Comparison of ENCODE assay signal across 9 mouse cellular contexts in the genomic region with DNA sequence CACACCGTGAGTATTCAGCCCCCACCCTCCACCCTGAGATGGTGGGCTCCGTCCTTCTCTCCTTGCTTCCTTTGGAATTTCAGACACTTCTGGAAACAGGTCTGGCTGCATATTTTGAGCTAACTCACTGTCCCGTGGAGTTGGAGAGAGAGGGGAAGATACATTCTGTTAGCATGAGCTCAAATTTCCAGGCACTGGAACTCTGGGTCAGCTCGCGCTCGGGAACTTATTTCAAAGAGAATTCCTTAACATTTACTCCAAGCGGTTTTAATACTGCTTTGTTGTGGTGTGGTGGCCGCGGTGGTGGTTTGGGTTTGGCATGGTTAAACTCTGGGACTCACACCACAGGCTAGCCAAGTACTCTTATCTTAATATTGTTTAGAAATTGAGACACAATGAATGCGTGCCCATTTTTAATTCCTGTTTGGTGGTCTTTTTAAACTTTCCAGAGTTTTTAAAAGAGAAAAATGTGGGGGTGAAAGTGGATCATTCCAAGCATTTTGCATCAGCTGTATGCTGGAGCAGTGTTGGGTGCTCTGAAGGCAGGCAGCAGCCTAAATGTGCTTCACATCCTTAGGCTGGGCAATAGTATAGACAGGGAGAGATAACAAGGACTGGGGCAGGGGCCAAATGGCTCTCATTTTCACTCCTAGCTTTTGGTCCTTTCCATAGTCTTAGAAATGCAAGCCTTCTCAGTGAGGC.
A peak's percentile ranks its signal among the peaks of the same experiment; 100 is the strongest.
DNase-seq lines count a peak whose midpoint lies in the region; ATAC-seq and TF ChIP-seq lines count a peak whose summit lies in the region.
"Had no signal": no experiment of that assay in that cellular context is flagged by ENCODE, and none has a peak within 500 bp of the region (broad histone marks: within the 10 kb centered on the region; RNA-seq: fewer than 3 reads in every experiment).

No protein-coding gene starts in this region.

- H3K9ac ChIP-seq in heart, embryonic 14.5 days (ENCODE audit: low read length) = peak overlapping the region; percentile 76
- H3K9ac ChIP-seq in embryonic facial prominence, embryonic 13.5 days = peak overlapping the region; percentile 69
- peak overlapping the region; percentile 32 for H3K9ac ChIP-seq in intestine, postnatal 0 days (ENCODE audit: low read depth, low read length)
- 0 out of 2 replicates have a peak overlapping the region, but pooled peaks have one; percentile 21 for H3K9ac ChIP-seq in midbrain, embryonic 15.5 days

- DNase-seq in heart, postnatal 14 days = no peak
- no peak for DNase-seq in testis, postnatal 10 days (ENCODE audit: low spot score)
- DNase-seq in right cerebral cortex, postnatal 4 days = no peak

- no peak for ATAC-seq in heart, embryonic 14.5 days (ENCODE audit: insufficient number of reproducible peaks, insufficient read depth, low FRiP score, low read depth)
- ATAC-seq in embryonic facial prominence, embryonic 13.5 days (ENCODE audit: insufficient number of reproducible peaks, insufficient read depth, low FRiP score, low TSS enrichment, low read depth) = peak; percentile 16; the same call in 1 of the 2 replicates
- no peak for ATAC-seq in intestine, postnatal 0 days
- no peak; the same call in 1 of the 2 replicates for ATAC-seq in midbrain, embryonic 15.5 days (replicated peaks)
- no peak for ATAC-seq in erythroid progenitor cell, adult 5-6 weeks (replicated peaks; ENCODE audit: low FRiP score, poor library complexity, severe bottlenecking)

- H3K4me2 ChIP-seq in heart, embryonic 14.5 days (ENCODE audit: low read length) = peak overlapping the region; percentile 74
- H3K4me2 ChIP-seq in embryonic facial prominence, embryonic 13.5 days = peak overlapping the region; percentile 91
- H3K4me2 ChIP-seq in intestine, postnatal 0 days (replicated peaks; ENCODE audit: low read depth) = peak overlapping the region; percentile 67
- H3K4me2 ChIP-seq in midbrain, embryonic 15.5 days = peak overlapping the region; percentile 71

- no peak for TF ChIP-seq CTCF in intestine, postnatal 0 days (IDR thresholded peaks at IDR 0.05; ENCODE audit: low read depth)

- H3K4me1 ChIP-seq in heart, embryonic 14.5 days (ENCODE audit: control insufficient read depth in 2 of 2, insufficient read depth in 2 of 2, low read length in 2 of 2) = peaks cover 14 to 48% of the 10 kb centered on the region in 2 experiments
- H3K4me1 ChIP-seq in embryonic facial prominence, embryonic 13.5 days = peaks cover 27% of the 10 kb centered on the region
- H3K4me1 ChIP-seq in intestine, postnatal 0 days (replicated peaks; ENCODE audit: control insufficient read depth, insufficient read depth, low read length) = no peaks in the 10 kb centered on the region
- peaks cover 15% of the 10 kb centered on the region for H3K4me1 ChIP-seq in midbrain, embryonic 15.5 days

- H3K4me3 ChIP-seq in heart, embryonic 14.5 days (ENCODE audit: control insufficient read depth in 1 of 2, insufficient read depth in 1 of 2, low read depth in 1 of 2, low read length in 2 of 2) = peak overlapping the region; percentile 48 to 61
- peak overlapping the region; percentile 48 for H3K4me3 ChIP-seq in embryonic facial prominence, embryonic 13.5 days
- H3K4me3 ChIP-seq in intestine, postnatal 0 days (ENCODE audit: low read depth, low read length) = peak overlapping the region; percentile 38
- peak overlapping the region; percentile 37 for H3K4me3 ChIP-seq in midbrain, embryonic 15.5 days

- H3K27ac ChIP-seq in heart, embryonic 14.5 days (replicated peaks in 1 of 2; ENCODE audit: control insufficient read depth in 1 of 2, insufficient read depth in 1 of 2, low read depth in 2 of 2, low read length in 2 of 2) = peak overlapping the region; percentile 93 to 94
- H3K27ac ChIP-seq in embryonic facial prominence, embryonic 13.5 days = peak overlapping the region; percentile 87
- H3K27ac ChIP-seq in intestine, postnatal 0 days (ENCODE audit: low read depth, low read length) = peak overlapping the region; percentile 62; the same call in 1 of the 2 replicates
- no peak overlapping the region for H3K27ac ChIP-seq in midbrain, embryonic 15.5 days

- H3K9me3 ChIP-seq in heart, embryonic 14.5 days (ENCODE audit: control insufficient read depth, low read length) = no peaks in the 10 kb centered on the region
- no peaks in the 10 kb centered on the region; the same call in 1 of the 2 replicates for H3K9me3 ChIP-seq in embryonic facial prominence, embryonic 13.5 days
- H3K9me3 ChIP-seq in intestine, postnatal 0 days (ENCODE audit: control insufficient read depth) = no peaks in the 10 kb centered on the region
- H3K9me3 ChIP-seq in midbrain, embryonic 15.5 days = no peaks in the 10 kb centered on the region

- 3% methylated on average over 10 of the region's 10 CpGs for WGBS in heart, embryonic 14.5 days
- 3% methylated on average over 10 of the region's 10 CpGs for WGBS in embryonic facial prominence, embryonic 13.5 days
- WGBS in intestine, postnatal 0 days = 19% methylated on average over 10 of the region's 10 CpGs
- WGBS in midbrain, embryonic 15.5 days = 25% methylated on average over 10 of the region's 10 CpGs

- peaks cover 33% of the 10 kb centered on the region for H3K36me3 ChIP-seq in heart, embryonic 14.5 days (ENCODE audit: control insufficient read depth, insufficient read depth, low read length)
- peaks cover 33% of the 10 kb centered on the region for H3K36me3 ChIP-seq in embryonic facial prominence, embryonic 13.5 days
- H3K36me3 ChIP-seq in intestine, postnatal 0 days (ENCODE audit: control insufficient read depth, insufficient read depth) = peaks cover 32% of the 10 kb centered on the region
- H3K36me3 ChIP-seq in midbrain, embryonic 15.5 days (replicated peaks) = no peaks in the 10 kb centered on the region
- H3K36me3 ChIP-seq: G1E had no signal

- intact Hi-C loops in heart, postnatal 14 days (cut with DNase I) = loop anchor here (5.0 kb wide), 1 partner anchor 35 kb away; no protein-coding TSS in a partner anchor

- no peaks in the 10 kb centered on the region for H3K27me3 ChIP-seq in heart, embryonic 14.5 days (ENCODE audit: control insufficient read depth, insufficient read depth, low read length)
- no peaks in the 10 kb centered on the region for H3K27me3 ChIP-seq in embryonic facial prominence, embryonic 13.5 days
- no peaks in the 10 kb centered on the region for H3K27me3 ChIP-seq in intestine, postnatal 0 days (replicated peaks; ENCODE audit: control insufficient read depth, insufficient read depth, low read length)
- peaks cover 25% of the 10 kb centered on the region; the same call in 1 of the 2 replicates for H3K27me3 ChIP-seq in midbrain, embryonic 15.5 days (replicated peaks)

Comparison
In these comparisons a context has a peak if more than half of its experiments do, and no peak if none do; other contexts are left out.
1. H3K9ac ChIP-seq: peak in every context shown above with its lines; median percentile 76 in heart, embryonic 14.5 days; 69 in embryonic facial prominence, embryonic 13.5 days; 32 in intestine, postnatal 0 days; 21 in midbrain, embryonic 15.5 days.